Mouse (Mus musculus) right cerebral cortex, postnatal 4 days (tissue): Measurements from ENCODE around the gene Atf6b.

Experiments
- DNase-seq: peaks from one replicate; pipeline ENCODE4 v3.0.0-alpha.2; 2022

Gene Atf6b

GRCm38 (mm10) chr17:34649106-34649864 is 2.3 kb downstream of the Atf6b start:
- DNase-seq: no peak

- DNase-seq: no peak
These were observed 3.8 kb downstream of the Atf6b start for GRCm38 (mm10) chr17:34650781-34651180.

GRCm38 (mm10) chr17:34651507-34652221 is 4.7 kb downstream of the Atf6b start:
- DNase-seq: no peak

- no peak for DNase-seq
These were observed 5.6 kb downstream of the Atf6b start for GRCm38 (mm10) chr17:34652546-34652945.

- DNase-seq: no peak
These were observed 6.0 kb downstream of the Atf6b start for GRCm38 (mm10) chr17:34652985-34653384.

- peak; percentile 82 for DNase-seq
These were observed 6.9 kb downstream of the Atf6b start for GRCm38 (mm10) chr17:34653746-34654285.

GRCm38 (mm10) chr17:34654392-34654791 is 7.4 kb downstream of the Atf6b start:
- DNase-seq: no peak

- no peak for DNase-seq
These were observed 8.2 kb downstream of the Atf6b start for GRCm38 (mm10) chr17:34655160-34655559.

- peak; percentile 50 for DNase-seq
These were observed 8.6 kb downstream of the Atf6b start for GRCm38 (mm10) chr17:34655581-34655991.

- DNase-seq: no peak
These were observed 9.7 kb downstream of the Atf6b start for GRCm38 (mm10) chr17:34656666-34657065.

- DNase-seq: no peak
These were observed 10.3 kb downstream of the Atf6b start for GRCm38 (mm10) chr17:34657271-34657670.

GRCm38 (mm10) chr17:34658145-34658544 is 11.2 kb downstream of the Atf6b start:
- DNase-seq: no peak

- no peak for DNase-seq
These were observed 11.6 kb downstream of the Atf6b start for GRCm38 (mm10) chr17:34658591-34658990.

- DNase-seq: no peak
These were observed 12.4 kb downstream of the Atf6b start for GRCm38 (mm10) chr17:34659181-34659896.

GRCm38 (mm10) chr17:34659897-34660214 is 12.9 kb downstream of the Atf6b start:
- DNase-seq: no peak

GRCm38 (mm10) chr17:34660259-34660820 is 13.4 kb downstream of the Atf6b start:
- no peak for DNase-seq

- DNase-seq: no peak
These were observed 14.2 kb downstream of the Atf6b start for GRCm38 (mm10) chr17:34661121-34661591.

- DNase-seq: no peak
These were observed 15.5 kb downstream of the Atf6b start for GRCm38 (mm10) chr17:34662468-34662867.

- no peak for DNase-seq
These were observed 16.0 kb downstream of the Atf6b start for GRCm38 (mm10) chr17:34662978-34663377.

- no peak for DNase-seq
These were observed 16.6 kb downstream of the Atf6b start for GRCm38 (mm10) chr17:34663558-34663957.

GRCm38 (mm10) chr17:34664472-34664871 is 17.5 kb downstream of the Atf6b start:
- DNase-seq: no peak

- DNase-seq: no peak
These were observed 23.3 kb downstream of the Atf6b start, which contains the start of gene Tnxb for GRCm38 (mm10) chr17:34670235-34670634. Gene Tnxb, plus strand, starts transcription at chr17:34670535.
